Comparison of ENCODE assay signal across 8 mouse cellular contexts in genomic region chr7:83882150-83882632, GRCm38 (mm10). TPM values are rescaled to one million over a fixed set of nuclear protein-coding genes. Genes with fewer than 3 reads are reported as not detected.
DNase-seq lines count a peak whose midpoint lies in the region; ATAC-seq and TF ChIP-seq lines count a peak whose summit lies in the region.

No protein-coding gene starts in this region.

- peaks cover 39% of the 10 kb centered on the region for H3K79me3 ChIP-seq in C2C12 (ENCODE audit: low read depth)

- H3K27ac ChIP-seq in embryonic facial prominence, embryonic 11.5 days (replicated peaks; ENCODE audit: low read depth, low read length) = no peak overlapping the region
- H3K27ac ChIP-seq in hindbrain, embryonic 11.5 days (ENCODE audit: low read depth, low read length) = no peak overlapping the region
- H3K27ac ChIP-seq in lung, postnatal 0 days (ENCODE audit: low read length) = peak overlapping the region; percentile 98

- 83% methylated on average over 35 of the region's 35 CpGs for WGBS in embryonic facial prominence, embryonic 11.5 days
- WGBS in hindbrain, embryonic 11.5 days = 90% methylated on average over 35 of the region's 35 CpGs
- 69% methylated on average over 35 of the region's 35 CpGs for WGBS in lung, postnatal 0 days

- peak overlapping the region; percentile 88 for H3K4me2 ChIP-seq in embryonic facial prominence, embryonic 11.5 days (ENCODE audit: low read depth, low read length)
- H3K4me2 ChIP-seq in hindbrain, embryonic 11.5 days (replicated peaks; ENCODE audit: low read depth, low read length) = peak overlapping the region; percentile 98
- H3K4me2 ChIP-seq in lung, postnatal 0 days (replicated peaks; ENCODE audit: low read depth, low read length) = peak overlapping the region; percentile 94

- ATAC-seq in erythroblast, adult 5-6 weeks (replicated peaks; ENCODE audit: low FRiP score, poor library complexity, severe bottlenecking) = no peak
- no peak for ATAC-seq in embryonic facial prominence, embryonic 11.5 days (replicated peaks; ENCODE audit: insufficient number of reproducible peaks, low FRiP score, low TSS enrichment, low read depth)
- ATAC-seq in hindbrain, embryonic 11.5 days (ENCODE audit: low FRiP score) = no peak
- ATAC-seq in lung, postnatal 0 days = no peak

- H3ac ChIP-seq in C2C12 (ENCODE audit: control insufficient read depth, insufficient read length, low read depth) = peak overlapping the region; percentile 90

- H3K4me3 ChIP-seq in erythroblast, embryonic 14.5 days (replicated peaks) = peak overlapping the region; percentile 94
- peak overlapping the region; percentile 53 for H3K4me3 ChIP-seq in C2C12 (ENCODE audit: insufficient read depth, poor library complexity, severe bottlenecking)
- H3K4me3 ChIP-seq in embryonic facial prominence, embryonic 11.5 days (ENCODE audit: low read depth, low read length) = peak overlapping the region; percentile 90
- H3K4me3 ChIP-seq in hindbrain, embryonic 11.5 days (ENCODE audit: low read depth, low read length) = peak overlapping the region; percentile 76
- peak overlapping the region; percentile 67 for H3K4me3 ChIP-seq in lung, postnatal 0 days (ENCODE audit: low read depth, low read length)

- H3K9ac ChIP-seq in embryonic facial prominence, embryonic 11.5 days (replicated peaks; ENCODE audit: low read length) = peak overlapping the region; percentile 91
- H3K9ac ChIP-seq in hindbrain, embryonic 11.5 days (ENCODE audit: low read depth, low read length) = no peak overlapping the region; the same call in 1 of the 2 replicates
- peak overlapping the region; percentile 70 for H3K9ac ChIP-seq in lung, postnatal 0 days (replicated peaks; ENCODE audit: low read depth)

- H3K9me3 ChIP-seq in erythroblast, embryonic 14.5 days (ENCODE audit: control insufficient read depth, low read length) = no peaks in the 10 kb centered on the region; the same call in 1 of the 2 replicates
- H3K9me3 ChIP-seq in embryonic facial prominence, embryonic 11.5 days (replicated peaks; ENCODE audit: control insufficient read depth, low read length) = no peaks in the 10 kb centered on the region
- H3K9me3 ChIP-seq in hindbrain, embryonic 11.5 days (ENCODE audit: control insufficient read depth, low read length) = no peaks in the 10 kb centered on the region
- H3K9me3 ChIP-seq in lung, postnatal 0 days (ENCODE audit: low read length) = no peaks in the 10 kb centered on the region

- no peak for TF ChIP-seq EP300 in lung, postnatal 0 days (IDR thresholded peaks at IDR 0.05)

- no peak for TF ChIP-seq CTCF in C2C12 (IDR thresholded peaks at IDR 0.05; ENCODE audit: control insufficient read depth, insufficient read depth, insufficient read length)
- no peak for TF ChIP-seq CTCF in lung, postnatal 0 days (IDR thresholded peaks at IDR 0.05)

- H3K4me1 ChIP-seq in erythroblast, embryonic 14.5 days (ENCODE audit: control insufficient read depth) = peaks cover 65% of the 10 kb centered on the region
- H3K4me1 ChIP-seq in embryonic facial prominence, embryonic 11.5 days (ENCODE audit: control insufficient read depth, insufficient read depth, low read length) = peaks cover 12% of the 10 kb centered on the region
- H3K4me1 ChIP-seq in hindbrain, embryonic 11.5 days (replicated peaks; ENCODE audit: control insufficient read depth, insufficient read depth, low read length) = peaks cover 9% of the 10 kb centered on the region; the same call in 1 of the 2 replicates
- H3K4me1 ChIP-seq in lung, postnatal 0 days (ENCODE audit: insufficient read depth, low read depth, low read length) = peaks cover 21% of the 10 kb centered on the region

- peaks cover 56% of the 10 kb centered on the region for H3K79me2 ChIP-seq in C2C12 (ENCODE audit: control insufficient read depth, insufficient read depth)

- peaks cover 64% of the 10 kb centered on the region for H3K36me3 ChIP-seq in erythroblast, embryonic 14.5 days (ENCODE audit: control insufficient read depth)
- peaks cover 19% of the 10 kb centered on the region for H3K36me3 ChIP-seq in C2C12 (ENCODE audit: control insufficient read depth, insufficient read depth)
- H3K36me3 ChIP-seq in embryonic facial prominence, embryonic 11.5 days (replicated peaks; ENCODE audit: control insufficient read depth, insufficient read depth, low read depth, low read length) = no peaks in the 10 kb centered on the region
- no peaks in the 10 kb centered on the region for H3K36me3 ChIP-seq in hindbrain, embryonic 11.5 days (ENCODE audit: control insufficient read depth, insufficient read depth, low read length)
- no peaks in the 10 kb centered on the region for H3K36me3 ChIP-seq in lung, postnatal 0 days (ENCODE audit: insufficient read depth, low read length)

- no peaks in the 10 kb centered on the region for H3K27me3 ChIP-seq in erythroblast, embryonic 14.5 days (ENCODE audit: control insufficient read depth)
- no peaks in the 10 kb centered on the region for H3K27me3 ChIP-seq in C2C12 (ENCODE audit: control insufficient read depth, insufficient read depth, insufficient read length)
- H3K27me3 ChIP-seq in embryonic facial prominence, embryonic 11.5 days (ENCODE audit: control insufficient read depth, insufficient read depth, low read length) = no peaks in the 10 kb centered on the region
- H3K27me3 ChIP-seq in hindbrain, embryonic 11.5 days (ENCODE audit: control insufficient read depth, insufficient read depth, low read length) = no peaks in the 10 kb centered on the region
- H3K27me3 ChIP-seq in lung, postnatal 0 days (replicated peaks; ENCODE audit: insufficient read depth, low read length) = no peaks in the 10 kb centered on the region

- DNase-seq in embryonic facial prominence, embryonic 11.5 days (ENCODE audit: low spot score) = no peak
- DNase-seq in hindbrain, embryonic 11.5 days (ENCODE audit: low spot score) = no peak
- DNase-seq in lung, postnatal 0 days (ENCODE audit: low spot score) = no peak
- no peak for DNase-seq in ovary, adult 18-20 months (ENCODE audit: low spot score)
- no peak for DNase-seq in spleen, postnatal 14 days (ENCODE audit: low spot score in 2 of 2)

TF ChIP-seq in C2C12, 6 proteins besides CTCF, POLR2A, EP300 and RAD21:
- no peak for TF ChIP-seq CEBPB (IDR thresholded peaks at IDR 0.05; ENCODE audit: low read depth)
- no peak for TF ChIP-seq FOSL1 (IDR thresholded peaks at IDR 0.05; ENCODE audit: insufficient read depth, low read length, poor library complexity, severe bottlenecking)
- TF ChIP-seq MAX (IDR thresholded peaks at IDR 0.05) = no peak
- no peak for TF ChIP-seq MYOG (IDR thresholded peaks at IDR 0.05; ENCODE audit: control insufficient read depth, extremely low read depth, insufficient read length)
- no peak for TF ChIP-seq MYOD1 (IDR thresholded peaks at IDR 0.05; ENCODE audit: control insufficient read depth, insufficient read length, low read depth)
- no peak for TF ChIP-seq USF1 (IDR thresholded peaks at IDR 0.05; ENCODE audit: low read depth)

RNA-seq across cellular contexts. Expression of gene Tlnrd1, which starts 1.9 kb away (rescaled TPM):
- 14.7 and 14.8 TPM in 2 replicates for polyA plus RNA-seq in erythroblast, embryonic 14.5 days (2012)
- 6.7 and 8.8 TPM in 2 replicates for total RNA-seq in erythroblast, adult 5-6 weeks (2015; ENCODE audit: low replicate concordance)
- 8.3 and 12.4 TPM in 2 replicates for total RNA-seq in erythroblast, adult 5-6 weeks (2017; ENCODE audit: low replicate concordance)
- polyA plus RNA-seq in C2C12 (2012; fragmentation: generic; extraction: Trizol) = 31.5 TPM
- polyA plus RNA-seq in embryonic facial prominence, embryonic 11.5 days (2014; fragmentation: Nextera tagmentation; extraction: Ambion mirVana) = 20.7 and 21.4 TPM in 2 replicates
- polyA plus RNA-seq in hindbrain, embryonic 11.5 days (2014; fragmentation: Nextera tagmentation; extraction: Ambion mirVana) = 11.6 and 14.9 TPM in 2 replicates
- polyA plus RNA-seq in lung, postnatal 0 days (2015; fragmentation: Nextera tagmentation; extraction: Ambion mirVana) = 18.9 and 22.5 TPM in 2 replicates

RNA-seq across cellular contexts. Expression of gene Mesd, which starts 2.1 kb away (rescaled TPM):
- 0.54 and 1.1 TPM in 2 replicates for polyA plus RNA-seq in erythroblast, embryonic 14.5 days (2012)
- 22.2 and 27.1 TPM in 2 replicates for total RNA-seq in erythroblast, adult 5-6 weeks (2015; ENCODE audit: low replicate concordance)
- 28.9 and 35.9 TPM in 2 replicates for total RNA-seq in erythroblast, adult 5-6 weeks (2017; ENCODE audit: low replicate concordance)
- polyA plus RNA-seq in C2C12 (2012; fragmentation: generic; extraction: Trizol) = 74.5 TPM
- 98.5 and 104 TPM in 2 replicates for polyA plus RNA-seq in embryonic facial prominence, embryonic 11.5 days (2014; fragmentation: Nextera tagmentation; extraction: Ambion mirVana)
- polyA plus RNA-seq in hindbrain, embryonic 11.5 days (2014; fragmentation: Nextera tagmentation; extraction: Ambion mirVana) = 72.8 and 73.3 TPM in 2 replicates
- polyA plus RNA-seq in lung, postnatal 0 days (2015; fragmentation: Nextera tagmentation; extraction: Ambion mirVana) = 97.9 and 104 TPM in 2 replicates

Comparison
In these comparisons a context has a peak if more than half of its experiments do, and no peak if none do; other contexts are left out.
1. RNA of gene Mesd, which starts 2.1 kb away (polyA plus RNA-seq): 98.5 to 104 TPM in embryonic facial prominence, embryonic 11.5 days, 97.9 to 104 TPM in lung, postnatal 0 days, 74.5 TPM in C2C12 (single experiment) and 72.8 to 73.3 TPM in hindbrain, embryonic 11.5 days; 0.54 to 1.1 TPM in erythroblast, embryonic 14.5 days; every median in the first group is over 10 times any median in the second.
2. Peak in every context shown above with its lines, with median percentiles within 50 percentile points of each other: H3K4me3 ChIP-seq and H3K4me2 ChIP-seq.